Mouse (Mus musculus) hindbrain, embryonic 14.5 days (tissue): ENCODE results near the gene Tmem88. TPM values are rescaled to one million over a fixed set of nuclear protein-coding genes. Genes with fewer than 3 reads are reported as not detected.
A peak's percentile ranks its signal among the peaks of the same experiment; 100 is the strongest.

Experiments used
- ATAC-seq: fragments of 200-750 bp; cut with Nextera tagmentation; 2 replicates; pipeline ENCODE4 v1.8.0; 2017; ENCODE audit warnings: moderate number of reproducible peaks, mild to moderate bottlenecking, moderate TSS enrichment, moderate library complexity; ENCODE audit not compliant: low FRiP score
- DNase-seq: peaks from one replicate; pipeline ENCODE4 v3.0.0-alpha.2; 2015; ENCODE audit warnings: low spot score
- H3K27ac ChIP-seq: fragments of 300-500 bp; sonication (generic); 2 replicates; pipeline ENCODE4 v1.5.1; 2014; ENCODE audit warnings: mild to moderate bottlenecking, moderate library complexity
- H3K27me3 ChIP-seq: fragments of 300-500 bp; sonication (generic); 2 replicates; pipeline ENCODE4 v1.6.1; 2014; ENCODE audit warnings: mild to moderate bottlenecking, low read length, mixed read lengths; ENCODE audit not compliant: control insufficient read depth, insufficient read depth
- H3K36me3 ChIP-seq: fragments of 300-500 bp; sonication (generic); replicated peaks from 2 replicates; pipeline ENCODE4 v1.6.1; 2014; ENCODE audit not compliant: control insufficient read depth, insufficient read depth
- H3K4me1 ChIP-seq: fragments of 300-500 bp; sonication (generic); replicated peaks from 2 replicates; pipeline ENCODE4 v1.6.1; 2014; ENCODE audit warnings: antibody characterized with exemption, low read length, mixed read lengths; ENCODE audit not compliant: control insufficient read depth, insufficient read depth
- H3K4me2 ChIP-seq: fragments of 300-500 bp; sonication (generic); replicated peaks from 2 replicates; pipeline ENCODE4 v1.6.1; 2014; ENCODE audit warnings: mild to moderate bottlenecking, moderate library complexity
- H3K4me3 ChIP-seq: fragments of 300-500 bp; sonication (generic); replicated peaks from 2 replicates; pipeline ENCODE4 v1.5.1; 2014; ENCODE audit warnings: mild to moderate bottlenecking, low read length
- H3K9ac ChIP-seq: fragments of 300-500 bp; sonication (generic); 2 replicates; pipeline ENCODE4 v1.6.1; 2014
- H3K9me3 ChIP-seq: fragments of 300-500 bp; sonication (generic); 2 replicates; pipeline ENCODE4 v1.6.1; 2016; ENCODE audit warnings: low read length; ENCODE audit not compliant: control insufficient read depth
- WGBS: fragments of 180-500 bp; shearing (Covaris S2); extraction: QIAGEN DNeasy Blood & Tissue Kit; methylation state at CpG from one replicate; pipeline ENCODE4 v1.1.7; 2014; 5-methylcytosine and 5-hydroxymethylcytosine counted together
- polyA plus RNA-seq: library from polyadenylated mRNA; unstranded; fragments of >200 nt; fragmentation: Nextera tagmentation; extraction: Ambion mirVana; gene quantifications from 2 replicates; pipeline ENCODE4 v1.2.1, GENCODE M21; 2014

Gene Tmem88
- polyA plus RNA-seq, 1 experiment from 2014 or later = 7.7 TPM

DNA sequence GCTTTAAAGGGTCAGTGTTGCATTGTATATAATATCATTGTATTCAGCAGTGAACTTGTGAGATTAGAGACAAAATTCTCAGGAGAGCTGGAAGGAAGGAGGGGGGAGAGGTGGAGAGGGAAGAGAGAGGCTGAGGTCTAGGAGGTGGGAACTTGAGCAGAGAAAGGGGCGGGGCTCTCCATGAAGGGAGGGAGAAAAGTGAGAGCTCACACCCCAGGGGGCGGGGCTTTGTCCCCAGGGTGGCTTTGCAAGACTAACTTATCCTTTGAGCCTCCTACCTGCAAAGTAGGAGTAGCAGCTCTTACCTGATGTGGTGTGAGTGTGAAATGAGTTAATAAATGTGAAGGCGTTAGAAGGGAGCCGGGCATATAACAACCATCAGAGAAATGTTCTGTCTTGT lies 30.7 kb upstream of the Tmem88 start:
- Histone ChIP-seq H3K4me3 (no peak overlapping the region), H3K36me3 (no peaks in the 10 kb centered on the region), H3K27me3 (no peaks in the 10 kb centered on the region), H3K9ac (no peak overlapping the region), H3K9me3 (no peaks in the 10 kb centered on the region), H3K27ac (no peak overlapping the region), H3K4me2 (no peak overlapping the region), H3K4me1 (no peaks in the 10 kb centered on the region)
- ATAC-seq (no peak), DNase-seq (no peak)
- WGBS = 24% methylated on average over 4 of the region's 4 CpGs

GRCm38 (mm10) chr11:69426246-69426645 lies 28.2 kb upstream of the Tmem88 start:
- WGBS = 76% methylated on average over 2 of the region's 2 CpGs
- Histone ChIP-seq H3K4me2 (no peak overlapping the region), H3K36me3 (no peaks in the 10 kb centered on the region), H3K27ac (no peak overlapping the region), H3K9me3 (no peaks in the 10 kb centered on the region), H3K4me3 (no peak overlapping the region), H3K4me1 (no peaks in the 10 kb centered on the region), H3K9ac (no peak overlapping the region), H3K27me3 (peaks cover 20% of the 10 kb centered on the region)
- ATAC-seq (no peak), DNase-seq (no peak)

DNA sequence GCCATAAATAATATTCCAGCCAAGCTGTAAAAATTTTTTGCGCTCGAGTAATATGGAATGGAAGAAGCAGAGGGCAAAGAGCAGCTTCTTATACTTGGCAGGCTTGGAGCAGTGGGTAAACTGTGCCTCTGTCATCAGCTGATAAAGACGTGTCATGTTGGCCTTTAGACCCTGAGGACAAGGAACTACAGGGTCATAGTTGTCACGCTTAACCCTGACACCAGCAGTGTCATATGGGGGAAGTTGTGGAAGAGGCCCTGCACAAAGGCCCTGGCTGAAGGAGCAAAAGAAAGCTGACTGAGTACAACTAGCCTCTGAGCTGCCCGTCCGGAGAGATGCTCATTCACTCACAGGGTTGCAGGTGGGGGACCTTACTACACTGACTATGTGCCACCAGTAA lies 25.9 kb upstream of the Tmem88 start:
- Histone ChIP-seq H3K9ac (no peak overlapping the region), H3K4me3 (no peak overlapping the region), H3K4me1 (peaks cover 16% of the 10 kb centered on the region; the same call in 1 of the 2 replicates), H3K36me3 (no peaks in the 10 kb centered on the region), H3K27ac (no peak overlapping the region), H3K4me2 (no peak overlapping the region), H3K27me3 (peaks cover 30% of the 10 kb centered on the region), H3K9me3 (no peaks in the 10 kb centered on the region)
- ATAC-seq (no peak), DNase-seq (no peak)
- WGBS = 78% methylated on average over 6 of the region's 6 CpGs

GRCm38 (mm10) chr11:69422842-69423241 lies 24.8 kb upstream of the Tmem88 start:
- Histone ChIP-seq H3K27ac (no peak overlapping the region), H3K27me3 (peaks cover 30% of the 10 kb centered on the region), H3K9me3 (no peaks in the 10 kb centered on the region), H3K9ac (no peak overlapping the region), H3K4me1 (peaks cover 20% of the 10 kb centered on the region), H3K4me3 (no peak overlapping the region), H3K36me3 (no peaks in the 10 kb centered on the region), H3K4me2 (no peak overlapping the region)
- ATAC-seq (no peak), DNase-seq (no peak)
- WGBS = 86% methylated on average over 10 of the region's 10 CpGs

- H3K4me2 ChIP-seq = peak overlapping the region; percentile 99; the same call in 1 of the 2 replicates
- peaks cover 30% of the 10 kb centered on the region for H3K27me3 ChIP-seq
- WGBS = 10% methylated on average over 25 of the region's 25 CpGs
- no peak for ATAC-seq
- H3K4me1 ChIP-seq = peaks cover 29% of the 10 kb centered on the region
- H3K36me3 ChIP-seq = no peaks in the 10 kb centered on the region
- H3K9me3 ChIP-seq = no peaks in the 10 kb centered on the region
- H3K27ac ChIP-seq = no peak overlapping the region
- 0 out of 2 replicates have a peak overlapping the region, but pooled peaks have one; percentile 12 for H3K9ac ChIP-seq
- no peak for DNase-seq
- no peak overlapping the region for H3K4me3 ChIP-seq
Measured at GRCm38 (mm10) chr11:69421131-69421977, 23.3 kb upstream of the Tmem88 start.

DNA sequence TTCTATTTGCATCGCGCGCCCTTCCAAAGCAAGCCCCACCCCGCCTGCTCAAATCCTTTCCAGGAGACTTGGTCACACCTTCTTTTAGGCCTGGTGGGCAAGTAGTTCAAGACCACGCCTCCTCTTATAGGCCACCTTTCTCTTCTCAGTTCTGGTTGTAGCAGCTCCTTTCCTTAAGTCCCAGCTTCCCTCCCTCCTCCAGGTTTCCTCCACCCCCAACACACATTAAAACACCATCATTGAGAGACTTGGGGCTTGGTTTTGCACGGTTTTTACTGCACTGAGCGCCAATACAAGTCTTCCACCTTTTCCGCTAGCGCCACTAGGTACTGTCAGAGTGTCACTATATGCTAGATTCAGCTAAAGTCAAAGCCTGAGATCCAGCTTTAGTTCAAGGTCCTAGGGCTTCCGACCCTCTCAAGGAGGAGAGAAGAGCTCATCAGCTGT lies 22.5 kb upstream of the Tmem88 start:
- Histone ChIP-seq H3K4me1 (peaks cover 29% of the 10 kb centered on the region), H3K4me3 (peak overlapping the region; percentile 65; the same call in 1 of the 2 replicates), H3K27ac (no peak overlapping the region), H3K9me3 (no peaks in the 10 kb centered on the region), H3K27me3 (peaks cover 30% of the 10 kb centered on the region), H3K4me2 (peak overlapping the region; percentile 99), H3K36me3 (no peaks in the 10 kb centered on the region), H3K9ac (peak overlapping the region; percentile 39; the same call in 1 of the 2 replicates)
- no peak for DNase-seq
- 7% methylated on average over 10 of the region's 10 CpGs for WGBS
- ATAC-seq = no peak

- DNase-seq (no peak), ATAC-seq (no peak)
- Histone ChIP-seq H3K4me2 (peak overlapping the region; percentile 99), H3K4me1 (peaks cover 31% of the 10 kb centered on the region), H3K27ac (peak overlapping the region; percentile 17; the same call in 1 of the 2 replicates), H3K9ac (peak overlapping the region; percentile 39), H3K4me3 (peak overlapping the region; percentile 65), H3K36me3 (no peaks in the 10 kb centered on the region), H3K27me3 (peaks cover 30% of the 10 kb centered on the region), H3K9me3 (no peaks in the 10 kb centered on the region)
- WGBS = 2% methylated on average over 31 of the region's 31 CpGs
Measured at GRCm38 (mm10) chr11:69419813-69420553, 21.9 kb upstream of the Tmem88 start.

DNA sequence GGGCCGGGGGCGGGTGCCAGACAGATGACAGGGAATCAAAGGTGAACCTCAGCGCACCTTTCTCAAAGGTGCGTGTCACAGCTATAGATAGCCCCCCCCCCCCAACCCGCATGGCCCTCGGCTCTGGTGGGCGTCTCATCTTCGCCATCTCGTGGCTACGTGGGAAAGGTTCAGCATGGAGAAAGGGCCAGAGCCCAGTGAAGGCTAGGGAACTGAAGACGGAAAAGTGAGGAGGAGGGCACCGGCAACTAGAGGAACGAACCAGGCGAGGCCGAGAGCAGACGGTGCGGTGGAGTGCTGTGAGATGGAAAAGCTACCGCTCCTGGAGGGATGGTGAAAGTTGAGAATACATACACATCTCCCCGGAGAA lies 21.4 kb upstream of the Tmem88 start:
- peak overlapping the region; percentile 39 for H3K9ac ChIP-seq

More for the DNA sequence above, 21.4 kb upstream of the Tmem88 start:
- H3K27ac ChIP-seq = peak overlapping the region; percentile 100
- peak overlapping the region; percentile 99 for H3K4me2 ChIP-seq
- peak overlapping the region; percentile 65 for H3K4me3 ChIP-seq
- peaks cover 36% of the 10 kb centered on the region for H3K4me1 ChIP-seq
- no peaks in the 10 kb centered on the region for H3K9me3 ChIP-seq
- WGBS = under 1% methylated on average over 19 of the region's 19 CpGs
- ATAC-seq = no peak
- H3K36me3 ChIP-seq = no peaks in the 10 kb centered on the region
- H3K27me3 ChIP-seq = peaks cover 30% of the 10 kb centered on the region
- DNase-seq = no peak
